Mouse (Mus musculus) natural killer cell, adult 2 months (primary cell): Measurements from ENCODE around the gene Mrpl43.

Source experiments
- DNase-seq, 2 experiments: peaks; one replicate each; pipeline ENCODE4 v3.0.0; 2022; ENCODE audit warnings: low spot score in 2 of 2

Mrpl43 gene

DNA sequence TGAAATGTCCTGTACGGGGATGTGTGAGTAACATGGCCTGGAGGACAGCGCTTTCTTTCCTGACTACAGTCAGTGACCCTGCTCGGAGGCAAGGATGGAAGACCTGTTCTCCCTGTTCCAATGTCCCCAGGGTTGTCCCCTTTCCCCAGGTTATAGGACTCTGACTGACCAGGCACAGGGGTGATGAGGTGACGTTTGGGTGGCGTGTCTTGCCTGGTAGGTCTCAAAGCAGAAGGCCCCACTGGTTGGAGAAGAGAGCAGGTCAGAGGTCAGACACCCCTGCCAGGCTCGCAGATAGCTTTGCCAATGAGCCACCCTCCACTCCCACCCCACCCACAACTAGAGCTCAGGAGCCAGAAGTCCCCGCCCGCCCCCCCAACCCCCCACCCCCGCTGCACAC, 23.3 kb upstream of the Mrpl43 start:
- no peak for DNase-seq

- DNase-seq = no peak
Observed at GRCm38 (mm10) chr19:45028746-45029145, 22.5 kb upstream of the Mrpl43 start.

DNA sequence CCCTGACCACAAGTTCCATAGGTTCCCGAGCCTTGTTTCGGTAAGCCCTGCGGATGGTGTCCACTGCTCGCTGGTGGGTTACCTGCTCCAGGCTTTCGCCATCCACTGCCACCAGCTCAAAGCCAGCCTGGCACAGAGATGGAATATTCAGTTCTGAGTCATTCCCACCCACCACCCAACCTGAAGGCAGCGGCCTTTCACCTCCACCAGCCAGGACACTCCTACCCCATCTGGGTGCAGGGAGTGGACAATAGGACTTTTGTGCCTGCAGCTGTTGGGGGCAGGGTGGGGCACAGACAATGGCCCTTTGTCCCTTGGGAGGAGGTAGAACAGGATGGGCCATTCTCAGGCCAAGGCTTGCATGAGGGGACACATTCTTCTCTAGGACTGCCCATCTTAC, 21.6 kb upstream of the Mrpl43 start:
- no peak for DNase-seq

DNA sequence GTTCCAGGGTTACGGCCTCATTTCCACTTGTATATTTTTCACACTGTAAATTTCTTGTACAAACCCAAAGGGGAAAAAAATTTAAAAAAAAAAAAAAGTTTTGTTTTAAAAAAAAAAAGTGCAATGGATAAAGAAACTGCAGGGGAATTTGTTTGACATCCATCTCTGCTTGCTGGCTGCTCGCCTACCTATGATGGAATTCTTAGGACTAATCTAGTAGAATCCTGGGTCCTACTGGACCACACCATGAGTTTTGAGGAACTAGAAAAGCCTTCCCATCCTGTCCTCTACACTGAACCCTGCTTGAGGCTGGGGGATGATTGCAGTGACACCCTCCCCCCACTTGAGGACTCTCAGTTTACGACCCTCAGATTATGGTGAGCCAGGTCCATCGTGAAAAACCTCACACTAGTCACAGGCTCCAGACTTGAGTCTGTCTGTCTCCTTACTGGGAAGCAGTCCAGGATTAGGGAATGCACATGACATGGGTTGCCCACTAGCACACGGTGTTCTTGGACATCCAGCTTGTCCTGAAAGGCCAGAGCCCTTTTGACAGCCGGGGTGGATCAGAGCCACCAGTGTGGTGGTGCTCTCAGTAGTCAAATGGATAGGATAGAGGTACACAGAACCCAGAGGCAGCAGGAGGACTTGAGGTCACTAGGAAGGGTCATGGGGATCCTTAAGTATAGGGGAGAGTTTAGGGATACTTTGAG, 20.9 kb upstream of the Mrpl43 start:
- no peak for DNase-seq

- no peak for DNase-seq
Observed at GRCm38 (mm10) chr19:45025937-45026568, 19.8 kb upstream of the Mrpl43 start.

GRCm38 (mm10) chr19:45024775-45025174, 18.5 kb upstream of the Mrpl43 start:
- DNase-seq = no peak

GRCm38 (mm10) chr19:45023993-45024392, 17.8 kb upstream of the Mrpl43 start:
- DNase-seq = no peak

DNA sequence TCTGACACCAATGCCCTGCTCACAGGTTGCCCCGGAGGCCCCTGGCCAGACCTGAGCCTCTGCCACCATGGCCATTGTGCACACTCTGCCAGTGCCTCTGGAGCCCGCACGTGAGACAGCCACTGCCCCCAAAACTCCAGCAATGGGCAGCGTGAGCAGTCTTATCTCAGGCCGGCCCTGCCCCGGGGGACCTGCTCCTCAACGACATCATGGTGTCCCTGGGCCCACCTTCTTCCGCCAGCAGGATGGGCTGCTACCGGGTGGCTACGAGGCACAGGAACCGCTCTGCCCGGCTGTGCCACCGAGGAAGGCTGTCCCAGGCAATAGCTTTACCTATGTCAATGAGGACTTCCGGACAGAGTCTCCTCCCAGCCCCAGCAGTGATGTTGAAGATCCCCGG, 15.1 kb upstream of the Mrpl43 start:
- DNase-seq = no peak

DNA sequence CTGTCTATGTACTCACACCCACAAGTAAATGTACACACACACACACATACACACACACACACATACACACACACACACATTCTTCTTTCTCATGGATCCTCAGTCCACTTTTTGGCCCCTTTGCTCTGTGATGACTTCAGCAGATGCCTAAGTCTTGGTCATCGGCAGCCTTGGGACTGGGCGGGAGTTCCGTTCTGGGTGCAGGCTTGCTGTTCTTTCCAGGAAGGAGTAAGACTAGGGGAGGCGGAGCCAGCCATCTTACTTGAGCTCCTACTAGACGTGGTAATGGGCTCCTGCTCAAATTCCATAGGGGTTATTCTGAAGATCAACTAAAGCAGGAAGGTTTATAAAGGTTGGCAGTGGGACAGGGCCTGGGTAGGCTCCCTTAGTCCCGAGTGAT, 14.1 kb upstream of the Mrpl43 start:
- DNase-seq = no peak

GRCm38 (mm10) chr19:45018351-45018831, 12.1 kb upstream of the Mrpl43 start:
- no peak for DNase-seq

GRCm38 (mm10) chr19:45017909-45018308, 11.7 kb upstream of the Mrpl43 start:
- DNase-seq = peak in 1 of 2 experiments; percentile 42

- DNase-seq = no peak
Observed at GRCm38 (mm10) chr19:45017216-45017771, 11.1 kb upstream of the Mrpl43 start.

DNA sequence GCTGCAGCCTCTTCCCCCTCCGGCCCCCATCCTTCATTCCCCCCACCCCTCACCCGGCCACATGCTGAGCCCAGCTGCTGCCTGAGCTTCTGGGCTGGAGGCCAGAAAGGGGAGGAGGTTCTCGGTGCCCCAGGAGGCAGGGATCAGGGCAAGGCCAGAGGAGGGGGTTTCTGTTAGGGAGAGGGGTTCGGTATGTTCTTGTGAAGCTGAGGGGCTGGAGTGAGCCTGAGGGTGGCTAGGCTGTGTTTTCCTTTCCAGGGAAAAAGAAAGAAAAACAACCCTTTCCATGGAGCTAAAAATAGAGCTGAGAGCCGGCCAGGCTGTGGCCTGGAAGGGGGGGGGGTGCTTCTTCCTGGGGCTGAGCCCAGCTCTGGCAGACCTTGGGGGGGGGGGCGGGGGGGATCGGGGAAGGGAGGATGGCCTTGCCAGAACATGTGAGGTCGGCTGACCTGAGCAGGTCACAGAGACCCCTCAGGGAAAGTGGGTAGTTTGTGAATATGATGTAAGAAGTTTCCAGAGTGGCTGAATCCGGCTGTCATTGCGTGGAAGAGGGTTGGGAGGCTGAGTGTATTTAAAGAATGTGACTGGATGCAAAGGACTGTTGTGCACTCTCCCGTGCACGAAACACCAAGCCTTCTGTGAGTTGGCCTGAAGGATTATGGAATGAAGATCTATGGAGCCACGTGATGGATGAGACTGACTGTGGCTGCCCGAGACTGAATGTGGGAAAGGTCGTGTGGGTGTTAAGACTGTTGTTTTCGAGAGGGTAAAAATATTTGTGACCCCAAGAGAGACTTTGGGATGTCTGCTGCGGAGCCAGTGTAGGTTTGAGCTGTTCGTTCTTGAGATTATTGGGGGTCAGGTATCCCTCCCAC, 10.3 kb upstream of the Mrpl43 start:
- DNase-seq = no peak

GRCm38 (mm10) chr19:45015518-45016281, 9.5 kb upstream of the Mrpl43 start:
- DNase-seq = peak; percentile 34 to 63

- DNase-seq = no peak
Observed at GRCm38 (mm10) chr19:45014981-45015402, 8.8 kb upstream of the Mrpl43 start.

DNA sequence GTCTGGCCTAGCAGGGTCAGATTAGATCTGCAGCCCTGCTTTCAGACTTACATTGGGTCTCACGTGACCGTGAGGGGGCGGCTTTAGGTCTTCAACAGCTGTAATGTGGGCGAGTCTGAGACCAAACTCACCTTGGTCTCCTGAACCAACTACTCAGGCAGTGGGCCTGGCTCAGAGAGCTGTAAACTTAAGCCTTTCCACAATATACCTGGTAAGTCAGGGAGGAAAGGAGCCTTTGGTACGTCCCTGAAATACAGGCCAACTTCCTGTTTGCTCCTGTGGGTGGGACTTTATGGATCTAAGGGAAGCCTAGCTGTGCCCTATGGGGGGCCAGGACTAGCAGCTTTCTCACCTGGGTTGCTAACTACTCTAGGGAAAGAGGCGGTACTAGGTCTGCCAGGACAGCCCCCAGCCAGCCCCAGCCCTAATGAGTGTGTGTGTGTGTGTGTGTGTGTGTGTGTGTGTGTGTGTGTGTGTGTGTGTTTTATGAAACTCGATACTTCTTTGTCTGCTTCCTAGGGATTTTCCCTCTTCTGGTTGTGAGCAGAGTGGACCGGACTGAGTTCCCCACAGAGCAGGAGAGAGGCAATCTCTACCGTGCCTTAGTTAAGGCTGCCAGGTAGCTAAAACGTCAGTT, 8.2 kb upstream of the Mrpl43 start, which contains the start of gene Lzts2:
Gene Lzts2 (plus strand): TSS at position 80 of the 637 bp plus-strand sequence.
- no peak for DNase-seq

DNA sequence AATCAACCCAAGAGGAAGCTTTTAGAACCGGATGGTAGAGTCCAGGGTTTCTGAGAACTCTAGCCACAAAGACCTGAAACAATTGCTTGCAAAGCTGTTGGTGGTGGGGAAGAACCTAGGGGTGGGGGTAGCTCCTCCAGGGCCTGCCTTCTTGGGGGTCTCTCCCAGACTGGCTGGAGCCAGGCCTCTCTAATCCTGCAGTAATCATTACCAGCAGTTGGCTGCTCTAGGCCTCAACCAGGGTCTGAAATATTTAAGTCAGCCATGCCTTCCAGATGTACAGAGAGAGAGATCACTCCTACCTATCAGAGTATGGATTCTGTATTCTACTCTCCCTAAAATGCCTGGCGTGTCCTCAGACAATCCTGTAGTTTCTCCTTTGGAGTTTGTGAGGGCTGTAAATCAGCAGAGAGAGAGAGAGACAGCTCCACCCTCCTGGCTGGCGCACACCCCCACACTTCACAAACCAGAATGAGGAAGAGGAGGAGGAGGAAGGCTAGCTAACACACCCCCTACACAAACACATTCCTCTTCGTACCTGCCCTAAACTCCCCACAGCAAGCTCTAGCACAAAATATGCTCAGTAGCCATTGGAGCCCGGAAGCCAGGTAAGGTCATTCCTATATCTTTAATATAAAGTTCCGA, 7.5 kb upstream of the Mrpl43 start:
- DNase-seq = no peak

DNA sequence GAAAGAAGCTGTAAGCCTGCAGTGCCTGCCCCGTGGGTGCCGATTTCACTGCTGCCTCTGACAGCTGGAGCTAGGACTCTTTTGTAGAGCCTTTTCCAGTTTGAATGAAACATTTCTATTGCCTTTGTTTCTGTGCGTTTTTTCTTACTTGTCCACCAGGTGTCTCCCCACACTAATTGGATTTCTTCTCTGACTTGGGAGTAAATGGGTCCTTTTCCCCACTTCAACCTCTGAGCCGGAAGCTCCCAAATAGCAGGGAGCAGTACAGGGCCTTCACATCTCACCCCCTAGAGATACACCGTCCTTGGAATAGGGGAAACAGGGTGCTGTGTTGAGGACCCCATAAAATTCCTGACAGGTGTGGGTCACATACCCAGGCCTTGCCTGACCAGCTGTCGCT, 6.4 kb upstream of the Mrpl43 start:
- DNase-seq = no peak

GRCm38 (mm10) chr19:45012219-45012618, 6.0 kb upstream of the Mrpl43 start:
- DNase-seq = no peak

DNA sequence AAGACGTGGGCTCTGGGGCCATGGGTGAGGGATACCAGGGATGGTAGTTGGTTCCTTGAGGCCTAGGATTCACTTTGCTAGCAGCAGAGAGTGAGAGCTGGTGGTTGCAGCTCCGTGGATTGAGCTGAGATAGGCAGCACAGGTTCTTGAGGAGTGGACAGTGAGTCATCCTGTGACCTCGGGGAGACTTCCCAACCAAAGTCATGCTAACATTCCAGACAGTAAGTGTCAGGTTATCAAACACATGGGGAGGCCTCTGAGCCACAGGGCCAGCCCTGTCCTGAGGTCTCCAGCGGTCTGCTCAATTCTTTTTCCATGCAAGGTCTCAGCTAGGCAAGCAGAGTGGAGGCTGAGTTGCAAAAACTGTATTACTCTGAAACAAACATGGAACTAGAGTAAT, 4.4 kb upstream of the Mrpl43 start:
- DNase-seq = no peak
